Mouse (Mus musculus): ENCODE data around the gene Gnpat.

Gene Gnpat

DNA sequence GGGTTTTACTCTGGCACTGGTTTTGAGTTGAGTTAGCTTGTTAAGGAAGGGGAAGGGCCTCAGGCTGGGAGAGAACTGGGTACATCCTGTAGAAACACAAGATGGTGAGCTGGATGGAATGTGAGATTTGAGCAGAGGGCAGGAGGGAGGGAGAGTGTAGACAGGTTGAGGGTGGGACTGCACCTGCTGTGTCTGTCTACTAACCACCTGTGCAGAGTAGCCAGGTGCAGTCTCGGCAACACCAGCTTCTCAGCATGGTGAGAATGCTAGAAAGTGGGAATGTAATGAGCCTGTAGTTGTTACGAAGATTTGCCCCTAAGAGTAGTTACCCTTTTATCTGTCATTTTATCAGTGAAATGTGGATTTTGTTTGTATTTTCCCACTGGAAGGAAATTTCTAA is 42.6 kb downstream of the Gnpat start:
- H3K36me3 ChIP-seq (ENCODE audit: control insufficient read depth, insufficient read depth, low read length, poor library complexity, severe bottlenecking): peaks cover 12% of the 10 kb centered on the region
- no peaks in the 10 kb centered on the region for H3K27me3 ChIP-seq (ENCODE audit: control insufficient read depth, insufficient read depth, low read length, poor library complexity, severe bottlenecking)
- no peak for DNase-seq (ENCODE audit: low read depth, low spot score)

DNA sequence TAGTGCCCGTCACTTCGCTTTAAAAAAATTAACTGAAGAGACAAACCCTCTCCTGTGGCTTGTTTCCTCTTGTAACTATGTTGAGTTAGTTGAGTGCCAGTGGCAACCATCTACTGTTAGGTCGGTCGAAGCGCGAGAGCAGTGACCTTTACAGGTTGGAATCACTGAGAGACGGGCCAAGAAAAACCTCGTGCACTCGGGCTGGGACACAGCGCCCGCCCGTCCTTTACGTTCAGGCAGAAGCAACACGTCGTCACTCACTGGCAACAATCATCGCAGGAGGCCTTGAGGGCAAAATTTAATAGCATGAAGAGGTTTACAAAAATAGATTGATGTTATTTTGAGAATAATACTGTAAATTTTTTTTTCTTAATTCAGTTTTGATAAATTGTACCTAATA is 47.1 kb downstream of the Gnpat start:
- Histone ChIP-seq H3K36me3 (ENCODE audit: control insufficient read depth, insufficient read depth, low read length, poor library complexity, severe bottlenecking) (peaks cover 4% of the 10 kb centered on the region), H3K27me3 (ENCODE audit: control insufficient read depth, insufficient read depth, low read length, poor library complexity, severe bottlenecking) (no peaks in the 10 kb centered on the region)
- no peak for DNase-seq (ENCODE audit: low read depth, low spot score)

DNA sequence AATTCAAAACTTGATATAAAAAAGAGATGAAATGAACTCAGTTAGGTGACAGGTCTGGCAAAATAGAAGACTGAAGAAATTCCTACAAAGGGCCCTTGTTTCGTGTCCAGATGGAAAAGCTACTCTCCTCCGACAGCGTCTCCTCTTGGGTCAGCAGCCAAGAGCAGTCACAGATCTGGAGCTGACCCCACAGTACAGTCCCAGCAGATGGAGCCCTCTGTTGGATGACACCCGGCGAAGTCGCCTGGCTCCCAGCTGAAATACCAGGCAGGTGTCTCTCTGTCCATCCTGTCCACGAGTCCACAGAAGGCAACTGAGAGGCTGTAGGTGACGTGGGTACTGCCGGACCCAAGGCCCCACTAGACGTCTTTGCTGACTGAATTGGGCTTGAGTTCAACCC is 47.5 kb downstream of the Gnpat start:
- DNase-seq (ENCODE audit: low read depth, low spot score): no peak
- H3K36me3 ChIP-seq (ENCODE audit: control insufficient read depth, insufficient read depth, low read length, poor library complexity, severe bottlenecking): peaks cover 4% of the 10 kb centered on the region

GRCm38 (mm10) chr8:124911938-124912872 is 49.4 kb downstream of the Gnpat start:
- H3K27me3 ChIP-seq (ENCODE audit: control insufficient read depth, insufficient read depth, low read length, poor library complexity, severe bottlenecking): no peaks in the 10 kb centered on the region
- H3K36me3 ChIP-seq (ENCODE audit: control insufficient read depth, insufficient read depth, low read length, poor library complexity, severe bottlenecking): peaks cover 1% of the 10 kb centered on the region
- no peak for DNase-seq (ENCODE audit: low read depth, low spot score)

More for the DNA sequence above, 47.5 kb downstream of the Gnpat start:
- H3K27me3 ChIP-seq (ENCODE audit: control insufficient read depth, insufficient read depth, low read length, poor library complexity, severe bottlenecking): no peaks in the 10 kb centered on the region

GRCm38 (mm10) chr8:124914061-124914460 is 51.2 kb downstream of the Gnpat start:
- Histone ChIP-seq H3K36me3 (ENCODE audit: control insufficient read depth, insufficient read depth, low read length, poor library complexity, severe bottlenecking) (no peaks in the 10 kb centered on the region; the same call in none of the 2 replicates), H3K27me3 (ENCODE audit: control insufficient read depth, insufficient read depth, low read length, poor library complexity, severe bottlenecking) (no peaks in the 10 kb centered on the region)
- DNase-seq (ENCODE audit: low read depth, low spot score): no peak

- no peaks in the 10 kb centered on the region for H3K27me3 ChIP-seq (ENCODE audit: control insufficient read depth, insufficient read depth, low read length, poor library complexity, severe bottlenecking)
- DNase-seq (ENCODE audit: low read depth, low spot score): no peak
- no peaks in the 10 kb centered on the region; the same call in 1 of the 2 replicates for H3K36me3 ChIP-seq (ENCODE audit: control insufficient read depth, insufficient read depth, low read length, poor library complexity, severe bottlenecking)
These were observed 55.1 kb downstream of the Gnpat start for GRCm38 (mm10) chr8:124917741-124918484.

DNA sequence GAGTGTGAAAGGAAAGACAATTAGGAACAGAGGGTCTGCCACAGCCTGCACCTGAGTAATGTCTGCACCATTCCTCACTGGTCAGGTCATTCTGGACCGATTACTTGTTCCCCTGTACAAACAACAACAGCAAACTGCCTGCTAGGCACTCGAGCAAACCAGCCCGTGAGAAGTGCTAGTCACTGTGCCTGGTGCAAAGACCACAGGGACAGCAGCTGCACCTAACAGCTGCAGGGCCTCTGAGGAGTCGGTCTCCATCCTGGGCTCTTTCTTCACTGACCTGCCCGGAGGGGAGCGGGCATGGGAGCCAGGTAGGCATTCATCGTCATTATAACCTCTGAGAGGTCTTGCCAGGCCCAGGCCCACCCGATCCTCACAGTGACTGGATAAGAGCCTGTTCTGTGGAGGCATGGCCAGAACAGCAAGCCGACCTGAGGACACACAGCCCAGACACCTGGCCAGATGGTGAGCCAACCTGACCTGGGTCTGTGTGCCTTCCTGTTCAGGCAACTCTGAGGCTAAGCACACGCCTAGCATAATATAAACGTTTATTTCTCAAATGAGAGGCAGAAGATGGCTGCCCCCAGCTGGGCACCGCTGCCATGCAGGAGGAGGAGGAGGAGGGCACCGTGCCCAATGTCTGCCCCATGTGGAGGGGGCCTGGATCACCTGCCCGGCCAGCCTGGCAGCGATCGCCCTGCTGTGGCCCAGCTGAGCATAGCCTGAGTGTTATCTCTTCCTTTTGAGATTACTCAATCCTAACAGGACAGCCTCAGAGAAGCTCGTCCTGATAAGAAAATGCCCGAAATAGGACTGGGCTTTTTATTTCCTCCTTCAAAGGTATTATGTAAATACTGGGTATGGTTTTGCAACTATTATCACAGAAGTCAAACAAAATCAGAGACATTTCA is 58.8 kb downstream of the Gnpat start:
- DNase-seq (ENCODE audit: low read depth, low spot score): peak; percentile 44

DNA sequence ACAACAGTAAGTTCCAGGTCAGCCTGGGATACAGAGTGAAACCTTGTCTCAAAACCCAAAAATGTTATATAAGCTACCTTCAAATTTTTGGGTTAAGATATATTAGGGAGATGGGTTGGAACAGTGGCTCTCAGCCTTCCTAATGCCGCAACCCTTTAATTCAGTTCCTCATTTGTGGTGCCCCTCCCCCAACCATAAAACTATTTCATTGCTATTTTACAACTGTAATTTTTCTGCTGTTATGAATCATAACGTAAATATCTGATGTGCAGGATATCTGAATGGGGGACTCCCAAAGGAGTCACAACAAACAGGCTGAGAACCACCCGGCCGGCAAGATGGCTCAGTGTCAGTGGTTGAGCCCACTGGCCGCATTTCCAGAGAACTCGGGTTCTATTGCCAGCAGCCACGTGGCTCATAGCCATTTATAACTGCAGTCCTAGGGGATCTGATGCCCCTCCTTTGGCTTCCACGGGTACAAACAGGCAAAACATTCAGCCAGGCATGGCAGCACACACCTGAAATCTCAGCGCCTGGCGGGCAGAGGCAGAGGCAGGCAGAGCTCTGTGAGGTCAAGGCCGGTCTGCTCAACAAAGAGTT is 59.8 kb downstream of the Gnpat start:
- Histone ChIP-seq H3K27me3 (ENCODE audit: control insufficient read depth, insufficient read depth, low read length, poor library complexity, severe bottlenecking) (no peaks in the 10 kb centered on the region), H3K36me3 (ENCODE audit: control insufficient read depth, insufficient read depth, low read length, poor library complexity, severe bottlenecking) (no peaks in the 10 kb centered on the region)
- peak; percentile 42 for DNase-seq (ENCODE audit: low read depth, low spot score)

More for the DNA sequence above, 58.8 kb downstream of the Gnpat start:
- Histone ChIP-seq H3K36me3 (ENCODE audit: control insufficient read depth, insufficient read depth, low read length, poor library complexity, severe bottlenecking) (no peaks in the 10 kb centered on the region), H3K27me3 (ENCODE audit: control insufficient read depth, insufficient read depth, low read length, poor library complexity, severe bottlenecking) (no peaks in the 10 kb centered on the region)

DNA sequence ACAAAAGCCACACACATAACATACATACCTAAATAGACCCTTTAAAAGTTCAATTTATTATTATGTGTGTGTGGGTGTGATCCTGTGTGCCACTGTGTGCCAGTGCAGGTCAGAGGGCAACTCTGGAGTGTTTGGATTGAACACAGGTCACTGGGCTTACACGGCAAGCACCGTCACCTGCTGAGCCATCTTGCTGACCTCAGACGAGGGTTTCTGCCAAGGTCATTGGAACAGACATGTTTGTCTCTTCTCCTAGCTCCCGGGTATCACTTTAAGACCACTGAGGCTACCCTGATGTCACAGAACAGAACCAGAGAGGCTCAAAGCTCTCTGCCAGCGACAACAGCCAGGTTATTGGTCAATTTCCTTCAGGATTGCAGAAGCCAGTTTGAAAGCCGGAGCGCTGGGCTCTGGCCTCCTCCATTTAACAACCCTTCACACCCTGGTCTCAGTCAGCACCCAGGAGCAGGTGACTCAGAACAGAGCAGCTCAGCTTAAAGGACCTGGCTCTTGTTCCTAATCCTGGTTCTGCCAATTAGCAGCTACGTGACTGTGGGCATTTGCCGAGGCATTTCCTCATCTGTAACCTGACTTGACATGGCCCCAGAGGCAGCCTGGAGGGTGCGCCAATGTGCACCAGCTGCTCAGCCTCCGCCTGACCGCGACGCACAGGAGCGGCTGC is 61.3 kb downstream of the Gnpat start:
- H3K27me3 ChIP-seq (ENCODE audit: control insufficient read depth, insufficient read depth, low read length, poor library complexity, severe bottlenecking): no peaks in the 10 kb centered on the region
- DNase-seq (ENCODE audit: low read depth, low spot score): peak; percentile 30
- no peaks in the 10 kb centered on the region for H3K36me3 ChIP-seq (ENCODE audit: control insufficient read depth, insufficient read depth, low read length, poor library complexity, severe bottlenecking)

DNA sequence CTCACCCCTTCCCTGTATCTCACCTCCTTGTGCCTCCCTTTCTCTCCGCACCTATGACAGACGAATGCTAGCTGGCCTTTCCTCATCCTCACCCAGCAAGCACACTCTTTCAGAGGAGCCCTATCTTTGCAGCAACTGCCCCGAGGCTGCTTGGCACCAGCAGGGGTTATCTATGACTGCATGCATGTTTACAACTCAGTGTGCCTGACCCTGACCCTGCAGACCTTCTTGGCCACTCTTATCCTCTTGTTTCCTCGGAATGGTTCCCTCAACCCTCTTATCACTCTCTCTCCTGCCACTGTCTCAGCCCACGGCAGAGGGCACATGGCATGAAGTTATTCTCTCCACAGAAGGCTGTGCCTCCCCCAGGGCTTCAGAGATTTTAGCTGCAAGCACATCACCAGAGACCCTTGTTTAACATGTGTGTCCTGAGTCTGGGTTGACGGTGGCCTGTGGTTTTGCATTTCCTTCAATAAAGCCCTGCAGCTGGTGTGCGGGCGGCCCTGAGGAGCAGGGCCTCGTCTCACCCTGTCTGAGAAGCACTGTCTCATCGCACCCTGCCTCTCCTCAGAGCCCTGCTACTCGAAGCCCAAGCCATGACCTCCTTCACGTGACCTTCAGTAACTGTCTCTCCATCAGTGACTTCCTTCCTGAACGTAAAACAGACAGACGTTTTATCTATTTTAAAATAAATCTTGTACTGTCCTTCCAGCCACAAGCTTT is 62.9 kb downstream of the Gnpat start:
- H3K27me3 ChIP-seq (ENCODE audit: control insufficient read depth, insufficient read depth, low read length, poor library complexity, severe bottlenecking): no peaks in the 10 kb centered on the region
- peak; percentile 49 for DNase-seq (ENCODE audit: low read depth, low spot score)
- no peaks in the 10 kb centered on the region for H3K36me3 ChIP-seq (ENCODE audit: control insufficient read depth, insufficient read depth, low read length, poor library complexity, severe bottlenecking)

- Histone ChIP-seq H3K27me3 (ENCODE audit: control insufficient read depth, insufficient read depth, low read length, poor library complexity, severe bottlenecking) (no peaks in the 10 kb centered on the region), H3K36me3 (ENCODE audit: control insufficient read depth, insufficient read depth, low read length, poor library complexity, severe bottlenecking) (no peaks in the 10 kb centered on the region)
- no peak for DNase-seq (ENCODE audit: low read depth, low spot score)
These were observed 63.5 kb downstream of the Gnpat start for GRCm38 (mm10) chr8:124926351-124926771.

DNA sequence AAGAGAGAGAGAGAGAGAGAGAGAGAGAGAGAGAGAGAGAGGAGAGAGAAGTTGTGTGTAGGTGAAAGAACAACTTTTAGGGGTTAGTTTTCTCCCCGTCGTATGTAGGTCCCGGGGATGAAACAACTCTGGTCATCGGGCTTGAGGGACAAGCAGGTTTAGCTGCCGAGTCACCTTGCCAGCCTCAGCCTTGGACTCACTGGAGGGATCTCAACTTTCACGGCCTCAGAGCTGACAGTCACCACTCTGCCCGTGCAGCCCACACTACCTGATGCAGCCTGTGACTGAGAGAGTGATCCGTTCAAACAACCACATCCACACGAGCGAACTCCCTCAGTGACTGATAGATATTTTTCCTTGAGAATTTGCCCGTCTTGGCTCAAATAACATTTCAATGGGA is 66.2 kb downstream of the Gnpat start:
- Histone ChIP-seq H3K36me3 (ENCODE audit: control insufficient read depth, insufficient read depth, low read length, poor library complexity, severe bottlenecking) (no peaks in the 10 kb centered on the region), H3K27me3 (ENCODE audit: control insufficient read depth, insufficient read depth, low read length, poor library complexity, severe bottlenecking) (no peaks in the 10 kb centered on the region)
- DNase-seq (ENCODE audit: low read depth, low spot score): no peak

GRCm38 (mm10) chr8:124930086-124930485 is 67.3 kb downstream of the Gnpat start:
- Histone ChIP-seq H3K27me3 (ENCODE audit: control insufficient read depth, insufficient read depth, low read length, poor library complexity, severe bottlenecking) (no peaks in the 10 kb centered on the region), H3K36me3 (ENCODE audit: control insufficient read depth, insufficient read depth, low read length, poor library complexity, severe bottlenecking) (no peaks in the 10 kb centered on the region)
- no peak for DNase-seq (ENCODE audit: low read depth, low spot score)
